Mouse (Mus musculus) testis, adult 2 months (tissue): ENCODE measurements around the gene Itm2b. TPM values are rescaled to one million over a fixed set of nuclear protein-coding genes. Genes with fewer than 3 reads are reported as not detected.

Experiments used
- H3K27ac ChIP-seq: fragments of 200-500 bp; 2 replicates; pipeline ENCODE4 v1.5.1; 2012; ENCODE audit warnings: low read depth, low read length; ENCODE audit not compliant: control insufficient read depth, insufficient read depth
- H3K27me3 ChIP-seq: fragments of 200-500 bp; 2 replicates; pipeline ENCODE4 v1.6.1; 2012; ENCODE audit warnings: mild to moderate bottlenecking, low read length, moderate library complexity; ENCODE audit not compliant: control insufficient read depth, insufficient read depth
- H3K36me3 ChIP-seq: fragments of 200-500 bp; 2 replicates; pipeline ENCODE4 v1.6.1; 2012; ENCODE audit warnings: mild to moderate bottlenecking, low read length; ENCODE audit not compliant: control insufficient read depth, insufficient read depth
- H3K4me1 ChIP-seq: fragments of 200-500 bp; 2 replicates; pipeline ENCODE4 v1.6.1; 2012; ENCODE audit warnings: low read length; ENCODE audit not compliant: control insufficient read depth, insufficient read depth
- H3K4me3 ChIP-seq: fragments of 200-500 bp; 2 replicates; pipeline ENCODE4 v1.5.1; 2012; ENCODE audit warnings: low read depth, mild to moderate bottlenecking, low read length, moderate library complexity, mixed read lengths; ENCODE audit not compliant: control insufficient read depth
- CTCF ChIP-seq: fragments of 200-500 bp; IDR thresholded peaks from 2 replicates; pipeline ENCODE4 v1.5.1; 2012; ENCODE audit warnings: low read depth, mild to moderate bottlenecking, inconsistent platforms, low read length, moderate library complexity; ENCODE audit not compliant: control insufficient read depth, insufficient read depth, insufficient replicate concordance
- POLR2A ChIP-seq: fragments of 200-500 bp; IDR thresholded peaks from 2 replicates; pipeline ENCODE4 v1.6.1; 2012; ENCODE audit warnings: low read depth, mild to moderate bottlenecking, inconsistent platforms, low read length, moderate library complexity; ENCODE audit not compliant: control insufficient read depth
- polyA plus RNA-seq: library from polyadenylated mRNA; depleted of rRNA; stranded (reverse); fragments of >200 nt; gene quantifications from 2 replicates; pipeline ENCODE4 v1.2.3, GENCODE M21; 2012

Gene Itm2b
- polyA plus RNA-seq, 1 experiment, result 330 TPM

- Histone ChIP-seq H3K27ac (no peak overlapping the region), H3K27me3 (no peaks in the 10 kb centered on the region), H3K36me3 (peaks cover 3% of the 10 kb centered on the region), H3K4me1 (no peaks in the 10 kb centered on the region; the same call in 1 of the 2 replicates), H3K4me3 (no peak overlapping the region)
- TF ChIP-seq POLR2A, result no peak
- no peak for TF ChIP-seq CTCF
Observed at GRCm38 (mm10) chr14:73368221-73368620, 16.9 kb downstream of the Itm2b start.

GRCm38 (mm10) chr14:73366278-73366677 lies 18.8 kb downstream of the Itm2b start:
- no peak overlapping the region for H3K4me3 ChIP-seq
- no peaks in the 10 kb centered on the region for H3K27me3 ChIP-seq
- peaks cover 4% of the 10 kb centered on the region for H3K36me3 ChIP-seq
- TF ChIP-seq POLR2A, result no peak
- no peak for TF ChIP-seq CTCF
- no peak overlapping the region for H3K27ac ChIP-seq
- H3K4me1 ChIP-seq, result no peaks in the 10 kb centered on the region

- TF ChIP-seq CTCF (no peak), POLR2A (no peak)
- no peaks in the 10 kb centered on the region for H3K27me3 ChIP-seq
- H3K36me3 ChIP-seq, result peaks cover 4% of the 10 kb centered on the region
- no peaks in the 10 kb centered on the region for H3K4me1 ChIP-seq
- no peak overlapping the region for H3K27ac ChIP-seq
- no peak overlapping the region for H3K4me3 ChIP-seq
Observed at GRCm38 (mm10) chr14:73363782-73364181, 21.3 kb downstream of the Itm2b start.

- Histone ChIP-seq H3K36me3 (no peaks in the 10 kb centered on the region; the same call in 1 of the 2 replicates), H3K27ac (no peak overlapping the region), H3K4me3 (no peak overlapping the region), H3K4me1 (no peaks in the 10 kb centered on the region), H3K27me3 (no peaks in the 10 kb centered on the region)
- no peak for TF ChIP-seq CTCF
- TF ChIP-seq POLR2A, result no peak
Observed at GRCm38 (mm10) chr14:73354700-73355099, 30.4 kb downstream of the Itm2b start.

- no peaks in the 10 kb centered on the region for H3K36me3 ChIP-seq
- no peaks in the 10 kb centered on the region for H3K27me3 ChIP-seq
- H3K4me1 ChIP-seq, result no peaks in the 10 kb centered on the region
- no peak overlapping the region for H3K27ac ChIP-seq
- TF ChIP-seq CTCF (no peak), POLR2A (no peak)
- no peak overlapping the region for H3K4me3 ChIP-seq
Observed at GRCm38 (mm10) chr14:73351118-73351517, 34.0 kb downstream of the Itm2b start.

- Histone ChIP-seq H3K27ac (no peak overlapping the region), H3K36me3 (no peaks in the 10 kb centered on the region), H3K27me3 (no peaks in the 10 kb centered on the region), H3K4me1 (no peaks in the 10 kb centered on the region), H3K4me3 (no peak overlapping the region)
- TF ChIP-seq CTCF (no peak), POLR2A (no peak)
Observed at GRCm38 (mm10) chr14:73350029-73350428, 35.1 kb downstream of the Itm2b start.

GRCm38 (mm10) chr14:73349061-73349670 lies 35.9 kb downstream of the Itm2b start:
- Histone ChIP-seq H3K4me1 (no peaks in the 10 kb centered on the region), H3K27me3 (no peaks in the 10 kb centered on the region), H3K27ac (no peak overlapping the region), H3K36me3 (no peaks in the 10 kb centered on the region), H3K4me3 (no peak overlapping the region)
- TF ChIP-seq POLR2A (no peak), CTCF (no peak)
